Mouse (Mus musculus): ENCODE measurements around the gene Coil. TPM values are rescaled to one million over a fixed set of nuclear protein-coding genes. Genes with fewer than 3 reads are reported as not detected.

Gene Coil
- total and polyA plus RNA-seq, 2 experiments = 2.7 TPM

DNA sequence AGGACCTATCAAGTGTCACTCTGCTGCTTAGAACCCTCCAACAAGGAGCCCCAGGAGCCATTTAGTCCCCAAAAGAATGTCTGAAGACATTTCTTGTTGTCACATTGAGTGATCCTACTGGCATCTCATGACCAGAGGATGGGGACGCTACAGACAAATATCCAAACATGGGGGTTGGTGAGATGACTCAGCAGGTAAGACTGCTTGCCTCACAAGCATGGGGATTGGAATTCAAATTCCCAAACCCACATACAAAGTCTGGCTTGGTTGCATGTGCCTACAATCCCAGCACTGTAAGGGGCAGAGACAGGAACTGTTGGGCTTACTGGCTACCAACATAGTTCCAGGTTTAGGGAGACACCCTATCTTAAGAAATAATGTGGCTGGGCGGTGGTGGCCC, 32.2 kb upstream of the Coil start:
- no peak for DNase-seq (ENCODE audit: extremely low read depth, low read depth, low spot score)
- Histone ChIP-seq H3K79me2 (ENCODE audit: control insufficient read depth, insufficient read depth, low read length) (no peaks in the 10 kb centered on the region), H3K4me3 (ENCODE audit: insufficient read depth, low read depth, low read length) (no peak overlapping the region), H3K27me3 (ENCODE audit: control insufficient read depth, insufficient read depth, low read length) (no peaks in the 10 kb centered on the region), H3K36me3 (ENCODE audit: control insufficient read depth, insufficient read depth, low read length) (peaks cover 29% of the 10 kb centered on the region), H3K9ac (ENCODE audit: low read depth, low read length) (no peak overlapping the region), H3K4me1 (ENCODE audit: control insufficient read depth, insufficient read depth, low read length) (no peaks in the 10 kb centered on the region), H3K27ac (replicated peaks; ENCODE audit: insufficient read depth, low read depth, low read length) (no peak overlapping the region)
- TF ChIP-seq CTCF (IDR thresholded peaks at IDR 0.05; ENCODE audit: low read depth, low read length) = no peak
- no peak for TF ChIP-seq POLR2A (IDR thresholded peaks at IDR 0.05; ENCODE audit: extremely low read depth, insufficient read depth, low read length)
- 88% methylated on average over 2 of the region's 2 CpGs for WGBS

DNA sequence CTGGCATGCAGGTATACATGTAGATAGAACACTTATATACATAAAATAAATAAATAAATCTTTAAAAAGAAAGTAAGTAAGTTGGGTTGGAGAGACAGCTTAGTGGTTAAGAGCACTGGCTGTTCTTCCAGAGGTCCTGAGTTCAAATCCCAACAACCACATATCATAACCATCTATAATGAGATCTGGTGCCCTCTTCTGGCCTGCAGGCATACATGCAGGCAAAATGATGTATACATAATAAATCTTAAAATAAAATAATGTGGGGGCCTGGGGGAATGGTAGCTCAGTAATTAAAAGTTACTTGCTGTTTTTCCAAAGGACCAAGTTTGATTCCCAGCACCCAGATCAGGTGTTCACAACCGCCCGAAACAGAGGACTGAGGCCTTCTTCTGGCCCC, 31.3 kb upstream of the Coil start:
- TF ChIP-seq CTCF (IDR thresholded peaks at IDR 0.05; ENCODE audit: low read depth, low read length) (no peak), POLR2A (IDR thresholded peaks at IDR 0.05; ENCODE audit: extremely low read depth, insufficient read depth, low read length) (no peak)
- no peak overlapping the region for H3K9ac ChIP-seq (ENCODE audit: low read depth, low read length)
- no peak overlapping the region for H3K4me3 ChIP-seq (ENCODE audit: insufficient read depth, low read depth, low read length)
- H3K79me2 ChIP-seq (ENCODE audit: control insufficient read depth, insufficient read depth, low read length) = no peaks in the 10 kb centered on the region
- H3K27me3 ChIP-seq (ENCODE audit: control insufficient read depth, insufficient read depth, low read length) = no peaks in the 10 kb centered on the region
- no peak for DNase-seq (ENCODE audit: extremely low read depth, low read depth, low spot score)
- peaks cover 27% of the 10 kb centered on the region for H3K36me3 ChIP-seq (ENCODE audit: control insufficient read depth, insufficient read depth, low read length)
- 97% methylated on average over 2 of the region's 2 CpGs for WGBS
- no peaks in the 10 kb centered on the region for H3K4me1 ChIP-seq (ENCODE audit: control insufficient read depth, insufficient read depth, low read length)
- no peak overlapping the region for H3K27ac ChIP-seq (replicated peaks; ENCODE audit: insufficient read depth, low read depth, low read length)

DNA sequence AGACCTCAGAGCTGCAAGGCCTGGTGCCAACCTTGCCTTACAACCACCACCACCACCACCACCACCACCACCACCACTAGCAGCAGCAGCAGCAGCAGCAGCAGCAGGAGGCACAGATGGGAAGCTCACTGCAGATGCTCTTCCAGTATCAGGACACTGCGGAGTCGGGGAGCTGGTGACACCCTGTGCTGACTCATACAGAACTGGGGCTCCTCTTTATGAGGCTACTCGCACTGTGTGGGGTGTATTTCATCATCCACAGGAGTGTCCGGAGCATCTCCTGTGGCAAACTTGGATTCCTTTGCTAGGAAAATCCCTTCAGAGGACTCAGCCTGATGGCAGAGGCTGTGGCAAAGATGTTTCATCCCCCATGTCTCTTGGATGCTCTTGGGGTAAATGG, 30.4 kb upstream of the Coil start:
- WGBS = 98% methylated on average over 4 of the region's 4 CpGs
- no peak for TF ChIP-seq CTCF (IDR thresholded peaks at IDR 0.05; ENCODE audit: low read depth, low read length)
- TF ChIP-seq POLR2A (IDR thresholded peaks at IDR 0.05; ENCODE audit: extremely low read depth, insufficient read depth, low read length) = no peak

DNA sequence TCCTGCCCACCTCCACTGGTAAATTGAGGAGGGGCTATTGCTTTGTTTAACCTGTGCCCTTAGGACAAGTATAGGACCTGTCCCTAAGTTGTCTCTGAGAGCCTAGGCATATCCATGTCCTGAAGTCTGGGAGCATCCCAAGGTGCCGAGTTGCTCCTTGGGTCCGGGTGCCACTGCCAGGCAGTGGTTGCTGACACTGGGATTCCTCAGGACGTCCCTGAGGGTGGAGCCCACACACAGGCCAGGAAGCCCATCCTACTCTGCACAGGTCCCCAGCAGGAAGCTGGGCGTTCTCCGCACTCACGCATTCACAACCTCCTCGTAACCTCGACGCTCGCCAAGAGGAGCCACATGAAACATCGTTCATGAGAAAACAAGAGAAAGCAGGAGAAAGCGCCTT, 28.6 kb upstream of the Coil start:
- 86% methylated on average over 12 of the region's 12 CpGs for WGBS
- Histone ChIP-seq H3K27me3 (ENCODE audit: control insufficient read depth, insufficient read depth, low read length) (no peaks in the 10 kb centered on the region), H3K4me1 (ENCODE audit: control insufficient read depth, insufficient read depth, low read length) (no peaks in the 10 kb centered on the region), H3K9ac (ENCODE audit: low read depth, low read length) (no peak overlapping the region), H3K36me3 (ENCODE audit: control insufficient read depth, insufficient read depth, low read length) (peaks cover 26% of the 10 kb centered on the region), H3K4me3 (ENCODE audit: insufficient read depth, low read depth, low read length) (no peak overlapping the region), H3K27ac (replicated peaks; ENCODE audit: insufficient read depth, low read depth, low read length) (no peak overlapping the region), H3K79me2 (ENCODE audit: control insufficient read depth, insufficient read depth, low read length) (no peaks in the 10 kb centered on the region)
- DNase-seq (ENCODE audit: extremely low read depth, low read depth, low spot score) = no peak
- TF ChIP-seq CTCF (IDR thresholded peaks at IDR 0.05; ENCODE audit: low read depth, low read length) (no peak), POLR2A (IDR thresholded peaks at IDR 0.05; ENCODE audit: extremely low read depth, insufficient read depth, low read length) (no peak)

More for the DNA sequence above, 30.4 kb upstream of the Coil start:
- Histone ChIP-seq H3K79me2 (ENCODE audit: control insufficient read depth, insufficient read depth, low read length) (no peaks in the 10 kb centered on the region), H3K4me3 (ENCODE audit: insufficient read depth, low read depth, low read length) (no peak overlapping the region), H3K4me1 (ENCODE audit: control insufficient read depth, insufficient read depth, low read length) (no peaks in the 10 kb centered on the region), H3K27ac (replicated peaks; ENCODE audit: insufficient read depth, low read depth, low read length) (no peak overlapping the region), H3K27me3 (ENCODE audit: control insufficient read depth, insufficient read depth, low read length) (no peaks in the 10 kb centered on the region), H3K36me3 (ENCODE audit: control insufficient read depth, insufficient read depth, low read length) (peaks cover 30% of the 10 kb centered on the region), H3K9ac (ENCODE audit: low read depth, low read length) (no peak overlapping the region)
- DNase-seq (ENCODE audit: extremely low read depth, low read depth, low spot score) = no peak

DNA sequence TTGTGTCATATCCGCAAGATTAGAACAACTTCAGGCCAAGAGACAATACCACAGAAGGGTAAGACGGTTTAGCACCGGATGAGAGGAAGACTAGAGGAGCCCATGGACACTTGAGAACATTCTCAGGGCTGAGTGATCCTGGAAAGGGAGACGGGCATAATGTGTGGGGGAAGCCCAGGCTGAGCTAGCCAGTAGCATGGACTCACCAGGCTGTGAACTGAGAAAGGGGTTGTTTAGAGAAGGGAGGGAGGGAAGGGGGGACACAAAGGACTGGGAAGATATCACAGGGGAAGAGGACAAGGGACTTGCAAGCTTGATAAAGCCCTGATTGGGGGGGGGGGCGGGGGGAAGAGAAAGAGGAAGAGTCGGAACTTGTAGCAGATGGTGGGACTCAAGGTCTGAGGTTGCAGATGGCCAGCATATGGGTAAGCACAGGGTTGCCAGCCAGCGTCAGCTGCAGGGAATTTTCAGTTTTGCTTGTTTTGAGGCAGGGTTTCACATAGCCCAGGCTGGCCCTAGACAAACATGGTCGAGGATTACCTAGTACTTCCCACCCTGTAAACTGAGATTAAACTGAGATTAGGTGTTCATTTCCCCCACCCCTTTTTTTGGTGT, 24.0 kb upstream of the Coil start:
- no peaks in the 10 kb centered on the region for H3K4me1 ChIP-seq (ENCODE audit: control insufficient read depth, insufficient read depth, low read length)
- TF ChIP-seq POLR2A (IDR thresholded peaks at IDR 0.05; ENCODE audit: extremely low read depth, insufficient read depth, low read length) (no peak), CTCF (IDR thresholded peaks at IDR 0.05; ENCODE audit: low read depth, low read length) (no peak)
- H3K27ac ChIP-seq (replicated peaks; ENCODE audit: insufficient read depth, low read depth, low read length) = no peak overlapping the region
- H3K9ac ChIP-seq (ENCODE audit: low read depth, low read length) = no peak overlapping the region
- H3K27me3 ChIP-seq (ENCODE audit: control insufficient read depth, insufficient read depth, low read length) = no peaks in the 10 kb centered on the region
- no peak overlapping the region for H3K4me3 ChIP-seq (ENCODE audit: insufficient read depth, low read depth, low read length)
- no peak for DNase-seq (ENCODE audit: extremely low read depth, low read depth, low spot score)
- WGBS = 84% methylated on average over 8 of the region's 8 CpGs
- H3K79me2 ChIP-seq (ENCODE audit: control insufficient read depth, insufficient read depth, low read length) = no peaks in the 10 kb centered on the region
- peaks cover 11% of the 10 kb centered on the region for H3K36me3 ChIP-seq (ENCODE audit: control insufficient read depth, insufficient read depth, low read length)

DNA sequence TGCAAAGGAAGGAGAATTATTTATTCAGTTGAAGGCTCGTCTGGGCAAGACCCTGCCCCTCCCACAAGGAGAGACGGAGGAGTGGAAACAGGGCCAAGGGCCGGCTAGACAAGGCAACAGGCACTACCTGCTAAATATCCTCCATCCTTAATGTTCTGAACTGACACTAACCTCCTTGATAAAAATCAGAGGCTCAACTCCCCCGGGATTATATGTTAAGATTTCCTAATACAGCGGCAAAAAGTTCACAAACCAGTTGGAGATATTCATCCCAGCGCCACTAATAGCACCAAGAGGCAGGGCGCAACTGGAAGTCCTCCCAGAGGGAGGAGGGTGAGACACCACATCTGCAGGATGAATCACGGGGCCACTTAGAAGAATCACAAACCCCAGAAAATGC, 21.2 kb upstream of the Coil start:
- WGBS = 93% methylated on average over 8 of the region's 8 CpGs
- DNase-seq (ENCODE audit: extremely low read depth, low read depth, low spot score) = no peak
- Histone ChIP-seq H3K36me3 (ENCODE audit: control insufficient read depth, insufficient read depth, low read length) (peaks cover 10% of the 10 kb centered on the region), H3K27me3 (ENCODE audit: control insufficient read depth, insufficient read depth, low read length) (no peaks in the 10 kb centered on the region), H3K79me2 (ENCODE audit: control insufficient read depth, insufficient read depth, low read length) (no peaks in the 10 kb centered on the region; the same call in 1 of the 2 replicates), H3K27ac (replicated peaks; ENCODE audit: insufficient read depth, low read depth, low read length) (no peak overlapping the region), H3K9ac (ENCODE audit: low read depth, low read length) (no peak overlapping the region), H3K4me3 (ENCODE audit: insufficient read depth, low read depth, low read length) (no peak overlapping the region), H3K4me1 (ENCODE audit: control insufficient read depth, insufficient read depth, low read length) (no peaks in the 10 kb centered on the region)
- TF ChIP-seq POLR2A (IDR thresholded peaks at IDR 0.05; ENCODE audit: extremely low read depth, insufficient read depth, low read length) (no peak), CTCF (IDR thresholded peaks at IDR 0.05; ENCODE audit: low read depth, low read length) (no peak)
